Mouse (Mus musculus) heart, adult 2 months (tissue): ENCODE data around the gene Wfdc1. TPM values are rescaled to one million over a fixed set of nuclear protein-coding genes. Genes with fewer than 3 reads are reported as not detected.

Experiments
- DNase-seq, 2 experiments: peaks; one replicate each; pipeline ENCODE4 v3.0.0; 2021
- H3K27ac ChIP-seq: fragments of 200-600 bp; 2 replicates; pipeline ENCODE4 v1.8.1; 2022
- H3K27me3 ChIP-seq: fragments of 200-500 bp; 2 replicates; pipeline ENCODE4 v1.6.1; 2012; ENCODE audit warnings: mild to moderate bottlenecking, low read length, inconsistent platforms, mixed read lengths; ENCODE audit not compliant: control insufficient read depth, insufficient read depth
- H3K36me3 ChIP-seq: fragments of 200-500 bp; 2 replicates; pipeline ENCODE4 v1.6.1; 2012; ENCODE audit warnings: low read length, inconsistent platforms; ENCODE audit not compliant: control insufficient read depth, insufficient read depth
- H3K4me1 ChIP-seq: fragments of 200-500 bp; 2 replicates; pipeline ENCODE4 v1.6.1; 2011; ENCODE audit warnings: low read length; ENCODE audit not compliant: control insufficient read depth, insufficient read depth
- H3K4me3 ChIP-seq: fragments of 200-600 bp; 2 replicates; pipeline ENCODE4 v1.8.1; 2022
- H3K79me2 ChIP-seq: fragments of 200-500 bp; replicated peaks from 2 replicates; pipeline ENCODE4 v1.6.1; 2012; ENCODE audit warnings: mild to moderate bottlenecking, inconsistent platforms, low read length, moderate library complexity, mixed read lengths; ENCODE audit not compliant: control insufficient read depth, insufficient read depth
- H3K9ac ChIP-seq: fragments of 200-500 bp; 2 replicates; pipeline ENCODE4 v1.6.1; 2012; ENCODE audit warnings: low read depth, mild to moderate bottlenecking, control low read depth, inconsistent platforms, low read length, mixed read lengths
- CTCF ChIP-seq: fragments of 200-600 bp; IDR thresholded peaks from 2 replicates; pipeline ENCODE4 v1.8.1; 2022; ENCODE audit warnings: antibody characterized with exemption, mild to moderate bottlenecking, moderate library complexity
- EP300 ChIP-seq: fragments of 200-500 bp; IDR thresholded peaks from 2 replicates; pipeline ENCODE4 v1.6.1; 2011; ENCODE audit warnings: low read depth, low read length, control low read depth; ENCODE audit not compliant: insufficient read depth
- POLR2A ChIP-seq: fragments of 200-500 bp; IDR thresholded peaks from 2 replicates; pipeline ENCODE4 v1.6.1; 2011; ENCODE audit warnings: mild to moderate bottlenecking, low read depth, low read length, control low read depth; ENCODE audit not compliant: insufficient read depth
- WGBS: fragments of 180-500 bp; shearing (Covaris S2); methylation state at CpG from one replicate; pipeline ENCODE4 v1.1.7; 2018; 5-methylcytosine and 5-hydroxymethylcytosine counted together
- intact Hi-C: fragments of 180-260 bp; cut with DNase I; formaldehyde crosslinking; loops from one replicate; pipeline ENCODE4 v1.15.1; 2025
- polyA plus RNA-seq: library from polyadenylated mRNA; depleted of rRNA; stranded (reverse); fragments of >200 nt; gene quantifications from 2 replicates; pipeline ENCODE4 v1.2.3, GENCODE M21; 2012
- total RNA-seq, 2 experiments: library from RNA; stranded (reverse); gene quantifications; 2 replicates each; pipeline ENCODE4 v1.2.3; 2021

Wfdc1 gene
- total and polyA plus RNA-seq, 3 experiments = 27.9 to 39.0 (median 33.2) TPM

GRCm38 (mm10) chr8:119678138-119678843 lies 12.1 kb downstream of the Wfdc1 start:
- H3K36me3 ChIP-seq = no peaks in the 10 kb centered on the region
- intact Hi-C loops = loop anchor here (5.0 kb wide), 1 partner anchor 71 kb away; the partner anchor contains the start of gene Taf1c
- no peaks in the 10 kb centered on the region for H3K79me2 ChIP-seq
- H3K4me3 ChIP-seq = no peak overlapping the region
- DNase-seq = peak in 1 of 2 experiments; percentile 40
- no peak overlapping the region for H3K9ac ChIP-seq
- 10% methylated on average over 18 of the region's 18 CpGs for WGBS
- H3K4me1 ChIP-seq = no peaks in the 10 kb centered on the region
- H3K27ac ChIP-seq = no peak overlapping the region
- H3K27me3 ChIP-seq = no peaks in the 10 kb centered on the region
- TF ChIP-seq CTCF (peak; percentile 67), POLR2A (no peak)

GRCm38 (mm10) chr8:119679184-119679583 lies 13.0 kb downstream of the Wfdc1 start:
- Histone ChIP-seq H3K9ac (no peak overlapping the region), H3K4me3 (no peak overlapping the region), H3K36me3 (no peaks in the 10 kb centered on the region), H3K79me2 (no peaks in the 10 kb centered on the region), H3K27me3 (no peaks in the 10 kb centered on the region), H3K4me1 (no peaks in the 10 kb centered on the region), H3K27ac (no peak overlapping the region)
- WGBS = 78% methylated on average over 14 of the region's 14 CpGs
- no peak for TF ChIP-seq CTCF
- intact Hi-C loops = loop anchor here (5.0 kb wide), 1 partner anchor 72 kb away; the partner anchor contains the start of gene Taf1c
- no peak for DNase-seq

- intact Hi-C loops = no loop called here
- Histone ChIP-seq H3K27me3 (no peaks in the 10 kb centered on the region), H3K4me1 (no peaks in the 10 kb centered on the region), H3K79me2 (no peaks in the 10 kb centered on the region), H3K36me3 (no peaks in the 10 kb centered on the region), H3K27ac (no peak overlapping the region), H3K9ac (no peak overlapping the region), H3K4me3 (no peak overlapping the region)
- no peak for TF ChIP-seq POLR2A
- WGBS = 65% methylated on average over 6 of the region's 6 CpGs
- no peak for DNase-seq
Measured at GRCm38 (mm10) chr8:119690602-119691001, 24.4 kb downstream of the Wfdc1 start.

GRCm38 (mm10) chr8:119691989-119692388 lies 25.8 kb downstream of the Wfdc1 start:
- intact Hi-C loops = no loop called here
- Histone ChIP-seq H3K79me2 (no peaks in the 10 kb centered on the region), H3K27ac (no peak overlapping the region), H3K27me3 (no peaks in the 10 kb centered on the region), H3K36me3 (no peaks in the 10 kb centered on the region), H3K9ac (no peak overlapping the region), H3K4me1 (no peaks in the 10 kb centered on the region), H3K4me3 (no peak overlapping the region)
- DNase-seq = no peak
- WGBS = 74% methylated on average over 4 of the region's 4 CpGs
- no peak for TF ChIP-seq EP300
- no peak for TF ChIP-seq POLR2A
- TF ChIP-seq CTCF = no peak

- 0 out of 2 replicates have a peak, but pooled peaks cover 1% of the 10 kb centered on the region for H3K4me1 ChIP-seq
- H3K4me3 ChIP-seq = no peak overlapping the region
- no peaks in the 10 kb centered on the region for H3K36me3 ChIP-seq
- H3K27ac ChIP-seq = no peak overlapping the region
- no peaks in the 10 kb centered on the region for H3K79me2 ChIP-seq
- peaks cover 4% of the 10 kb centered on the region for H3K27me3 ChIP-seq
- intact Hi-C loops = loop anchor here (5.0 kb wide), 3 partner anchors 53 to 233 kb away; partner anchors contain the start of gene Cotl1
- DNase-seq = no peak
- H3K9ac ChIP-seq = no peak overlapping the region
- TF ChIP-seq EP300 = no peak
- no peak for TF ChIP-seq POLR2A
- TF ChIP-seq CTCF = no peak
- 74% methylated on average over 7 of the region's 7 CpGs for WGBS
Measured at GRCm38 (mm10) chr8:119694696-119695095, 28.5 kb downstream of the Wfdc1 start.

GRCm38 (mm10) chr8:119697163-119697562 lies 31.0 kb downstream of the Wfdc1 start:
- intact Hi-C loops = loop anchor here (5.0 kb wide), 3 partner anchors 50 to 230 kb away; partner anchors contain the start of gene Cotl1
- DNase-seq = no peak
- Histone ChIP-seq H3K9ac (no peak overlapping the region), H3K27me3 (peaks cover 8% of the 10 kb centered on the region), H3K36me3 (no peaks in the 10 kb centered on the region), H3K27ac (no peak overlapping the region), H3K79me2 (no peaks in the 10 kb centered on the region), H3K4me3 (no peak overlapping the region), H3K4me1 (0 out of 2 replicates have a peak, but pooled peaks cover 1% of the 10 kb centered on the region)
- TF ChIP-seq POLR2A = no peak
- TF ChIP-seq CTCF = no peak
- WGBS = 92% methylated on average over 2 of the region's 2 CpGs
